Mouse (Mus musculus) myocyte (in vitro differentiated cells): ENCODE data around the gene Pcbp4.

Experiments used
- CEBPB ChIP-seq: IDR thresholded peaks from 2 replicates; pipeline ENCODE4 v1.6.1; 2011; ENCODE audit warnings: mild to moderate bottlenecking, moderate library complexity; ENCODE audit not compliant: poor library complexity, insufficient read depth, severe bottlenecking
- E2F4 ChIP-seq: IDR thresholded peaks from one replicate; pipeline ENCODE4 v1.6.1; 2011; ENCODE audit warnings: mild to moderate bottlenecking, control low read depth, moderate library complexity; ENCODE audit not compliant: insufficient read depth
- MAX ChIP-seq: IDR thresholded peaks from one replicate; pipeline ENCODE4 v1.6.1; 2011; ENCODE audit warnings: low read depth, mild to moderate bottlenecking, control low read depth
- POLR2A ChIP-seq: IDR thresholded peaks from one replicate; pipeline ENCODE4 v1.6.1; 2011; ENCODE audit warnings: low read depth, mild to moderate bottlenecking, control low read depth, moderate library complexity; ENCODE audit not compliant: insufficient read length
- POLR2AphosphoS2 ChIP-seq: IDR thresholded peaks from one replicate; pipeline ENCODE4 v1.6.1; 2011; ENCODE audit warnings: low read depth, control low read depth; ENCODE audit not compliant: insufficient read length
- SRF ChIP-seq: IDR thresholded peaks from one replicate; pipeline ENCODE4 v1.6.1; 2011; ENCODE audit warnings: low read depth; ENCODE audit not compliant: control insufficient read depth, insufficient read length
- TCF12 ChIP-seq: IDR thresholded peaks from one replicate; pipeline ENCODE4 v1.6.1; 2011; ENCODE audit warnings: mild to moderate bottlenecking, control low read depth; ENCODE audit not compliant: poor library complexity, insufficient read depth, severe bottlenecking
- TCF3 ChIP-seq: IDR thresholded peaks from one replicate; pipeline ENCODE4 v1.6.1; 2011; ENCODE audit warnings: low read depth, control low read depth; ENCODE audit not compliant: insufficient read length
- USF1 ChIP-seq: IDR thresholded peaks from one replicate; pipeline ENCODE4 v1.6.1; 2011; ENCODE audit warnings: low read depth, mild to moderate bottlenecking, control low read depth, moderate library complexity

GRCm38 (mm10) chr9:106473081-106473752 is 20.1 kb downstream of the Pcbp4 start:
- TF ChIP-seq POLR2A (no peak), POLR2AphosphoS2 (no peak), TCF3 (no peak), TCF12 (no peak), E2F4 (no peak), SRF (no peak), USF1 (no peak), MAX (no peak), CEBPB (no peak)
